Mouse (Mus musculus) heart, embryonic 16.5 days (tissue): ENCODE results near the gene Rgs19. TPM values are rescaled to one million over a fixed set of nuclear protein-coding genes. Genes with fewer than 3 reads are reported as not detected.

Experiments
- ATAC-seq: fragments of 200-750 bp; cut with Nextera tagmentation; replicated peaks from 2 replicates; pipeline ENCODE4 v1.8.0; 2017; ENCODE audit warnings: moderate number of reproducible peaks; ENCODE audit not compliant: insufficient read depth, low FRiP score; ENCODE audit errors: extremely low read depth
- H3K27ac ChIP-seq: fragments of 300-500 bp; sonication (generic); 2 replicates; pipeline ENCODE4 v1.5.1; 2014; ENCODE audit warnings: mild to moderate bottlenecking, low read length, control low read depth, moderate library complexity
- H3K27me3 ChIP-seq: fragments of 300-500 bp; sonication (generic); 2 replicates; pipeline ENCODE4 v1.6.1; 2014; ENCODE audit warnings: low read length, mixed read lengths; ENCODE audit not compliant: control insufficient read depth, insufficient read depth
- H3K36me3 ChIP-seq: fragments of 300-500 bp; sonication (generic); 2 replicates; pipeline ENCODE4 v1.6.1; 2014; ENCODE audit not compliant: control insufficient read depth, insufficient read depth
- H3K4me1 ChIP-seq: fragments of 300-500 bp; sonication (generic); 2 replicates; pipeline ENCODE4 v1.6.1; 2014; ENCODE audit warnings: low read length, mixed read lengths; ENCODE audit not compliant: control insufficient read depth, insufficient read depth
- H3K4me2 ChIP-seq: fragments of 300-500 bp; sonication (generic); 2 replicates; pipeline ENCODE4 v1.6.1; 2014; ENCODE audit warnings: low read depth, mild to moderate bottlenecking, control low read depth, low read length
- H3K4me3 ChIP-seq: fragments of 300-500 bp; sonication (generic); 2 replicates; pipeline ENCODE4 v1.5.1; 2014; ENCODE audit warnings: mild to moderate bottlenecking, control low read depth, low read length
- H3K9ac ChIP-seq: fragments of 300-500 bp; sonication (generic); 2 replicates; pipeline ENCODE4 v1.6.1; 2014; ENCODE audit warnings: low read length, control low read depth
- H3K9me3 ChIP-seq: fragments of 300-500 bp; sonication (generic); replicated peaks from 2 replicates; pipeline ENCODE4 v1.6.1; 2016; ENCODE audit warnings: low read length; ENCODE audit not compliant: control insufficient read depth
- WGBS: fragments of 180-500 bp; shearing (Covaris S2); extraction: QIAGEN DNeasy Blood & Tissue Kit; methylation state at CpG from one replicate; pipeline ENCODE4 v1.1.7; 2014; 5-methylcytosine and 5-hydroxymethylcytosine counted together
- polyA plus RNA-seq: library from polyadenylated mRNA; unstranded; fragments of >200 nt; fragmentation: Nextera tagmentation; extraction: Ambion mirVana; gene quantifications from 2 replicates; pipeline ENCODE4 v1.2.1, GENCODE M21; 2015

Rgs19 gene
- polyA plus RNA-seq, 1 experiment from 2014 or later = 40.2 TPM

DNA sequence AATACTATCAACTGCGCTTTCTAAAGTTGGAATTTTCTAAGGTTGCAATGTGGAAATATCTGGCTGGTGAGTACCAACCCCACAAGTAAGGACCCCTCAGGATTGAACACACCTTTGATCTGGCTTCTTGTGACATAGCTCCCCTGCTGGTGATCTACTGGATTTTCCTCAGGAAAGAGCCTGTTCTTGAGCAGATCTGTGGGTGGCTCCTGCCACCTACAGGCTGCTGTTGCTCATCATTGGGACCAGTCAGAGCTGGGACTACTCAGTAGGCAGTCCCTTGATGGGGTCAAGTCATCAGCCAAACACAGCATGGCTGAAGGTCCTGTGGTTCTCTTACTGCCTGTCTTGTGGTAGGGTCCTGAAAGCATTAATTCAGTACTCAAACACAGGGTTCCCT is 15.0 kb downstream of the Rgs19 start:
- Histone ChIP-seq H3K27ac (no peak overlapping the region; the same call in 1 of the 2 replicates), H3K9ac (no peak overlapping the region), H3K27me3 (no peaks in the 10 kb centered on the region), H3K36me3 (no peaks in the 10 kb centered on the region), H3K4me3 (no peak overlapping the region), H3K4me2 (no peak overlapping the region), H3K4me1 (peaks cover 14% of the 10 kb centered on the region), H3K9me3 (no peaks in the 10 kb centered on the region)
- WGBS = 35% methylated on average over 1 of the region's 1 CpGs
- ATAC-seq = peak; percentile 63

DNA sequence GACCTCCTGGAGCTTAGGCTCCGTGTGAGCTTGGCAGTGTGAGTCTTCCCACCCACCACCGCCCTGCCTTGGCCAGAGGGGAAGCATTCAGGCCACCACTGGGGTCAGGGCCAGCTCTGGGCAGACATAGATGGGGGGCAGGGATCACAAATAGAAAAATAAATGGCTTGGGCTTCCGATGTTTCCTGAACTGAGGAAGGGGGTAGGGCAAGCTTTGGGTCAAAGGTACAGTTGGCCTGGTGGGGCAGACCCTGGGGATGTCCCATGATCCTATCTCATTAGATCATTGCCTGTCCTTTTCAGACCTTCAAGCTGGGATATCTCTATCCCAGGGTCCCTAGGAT is 16.1 kb downstream of the Rgs19 start:
- Histone ChIP-seq H3K4me3 (no peak overlapping the region), H3K9ac (no peak overlapping the region), H3K4me1 (peaks cover 14% of the 10 kb centered on the region), H3K9me3 (no peaks in the 10 kb centered on the region), H3K27me3 (peaks cover 8% of the 10 kb centered on the region), H3K4me2 (no peak overlapping the region), H3K36me3 (no peaks in the 10 kb centered on the region), H3K27ac (peak overlapping the region; percentile 78)
- 46% methylated on average over 3 of the region's 3 CpGs for WGBS
- no peak for ATAC-seq

DNA sequence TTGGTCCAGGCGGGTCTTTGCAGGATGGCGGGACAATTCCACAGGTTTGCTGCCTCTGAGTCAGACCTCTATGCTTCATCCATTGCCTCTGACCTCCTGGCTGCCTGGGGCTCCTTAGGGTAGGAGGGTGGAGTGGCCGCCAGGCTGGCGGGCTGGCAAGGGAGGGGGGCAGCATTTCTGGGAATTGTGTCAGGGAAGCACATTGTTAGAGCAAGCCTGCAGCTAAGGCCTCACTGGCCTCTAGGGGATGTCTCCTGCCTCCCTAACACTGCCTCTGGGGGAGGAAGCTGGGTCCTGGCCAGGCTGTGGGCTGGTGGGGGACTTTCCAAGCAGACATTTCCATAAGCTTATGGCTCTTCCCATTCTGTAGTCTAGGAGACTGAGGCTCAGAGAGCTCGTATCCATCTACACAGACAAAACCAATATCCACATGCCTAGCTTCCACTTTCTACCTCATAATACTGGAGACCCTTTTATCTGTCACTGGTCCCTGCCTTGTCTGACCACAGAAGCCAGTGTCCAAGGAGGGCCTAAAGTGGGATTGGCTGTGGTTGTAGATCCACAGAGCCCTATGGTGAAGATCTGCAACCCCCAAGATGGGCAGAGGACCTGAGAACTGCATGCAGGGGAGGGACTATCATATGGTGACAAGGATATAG is 16.6 kb downstream of the Rgs19 start:
- WGBS = 54% methylated on average over 5 of the region's 5 CpGs
- Histone ChIP-seq H3K9me3 (no peaks in the 10 kb centered on the region), H3K4me3 (no peak overlapping the region), H3K4me2 (no peak overlapping the region), H3K36me3 (no peaks in the 10 kb centered on the region), H3K27me3 (peaks cover 13% of the 10 kb centered on the region), H3K4me1 (peaks cover 14% of the 10 kb centered on the region), H3K27ac (peak overlapping the region; percentile 78), H3K9ac (no peak overlapping the region)
- ATAC-seq = 0 out of 2 replicates have a peak, but pooled peaks have one; percentile 4

DNA sequence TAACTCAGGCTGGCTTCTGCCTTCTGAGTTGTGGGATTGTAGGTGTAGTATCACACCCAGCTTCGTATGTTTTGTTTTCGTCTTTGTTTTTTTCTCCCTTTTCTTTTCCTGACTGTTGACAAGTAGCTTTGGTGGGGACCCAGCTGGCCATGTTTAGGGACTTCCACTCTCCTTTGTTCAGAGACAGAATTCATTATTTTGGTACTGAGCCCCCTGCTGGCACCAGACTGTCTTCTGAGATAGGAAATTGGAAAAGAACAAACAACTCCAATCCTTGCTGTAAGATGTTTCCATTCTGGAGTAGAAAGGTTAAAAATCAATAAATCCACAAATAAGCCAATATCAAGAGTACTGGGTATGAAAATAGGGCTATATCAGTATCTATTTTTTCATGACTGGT is 17.4 kb downstream of the Rgs19 start:
- Histone ChIP-seq H3K9me3 (no peaks in the 10 kb centered on the region), H3K4me1 (peaks cover 16% of the 10 kb centered on the region), H3K4me3 (no peak overlapping the region), H3K36me3 (no peaks in the 10 kb centered on the region), H3K9ac (no peak overlapping the region), H3K27ac (peak overlapping the region; percentile 78), H3K4me2 (no peak overlapping the region), H3K27me3 (peaks cover 21% of the 10 kb centered on the region)
- 68% methylated on average over 2 of the region's 2 CpGs for WGBS
- ATAC-seq = no peak

DNA sequence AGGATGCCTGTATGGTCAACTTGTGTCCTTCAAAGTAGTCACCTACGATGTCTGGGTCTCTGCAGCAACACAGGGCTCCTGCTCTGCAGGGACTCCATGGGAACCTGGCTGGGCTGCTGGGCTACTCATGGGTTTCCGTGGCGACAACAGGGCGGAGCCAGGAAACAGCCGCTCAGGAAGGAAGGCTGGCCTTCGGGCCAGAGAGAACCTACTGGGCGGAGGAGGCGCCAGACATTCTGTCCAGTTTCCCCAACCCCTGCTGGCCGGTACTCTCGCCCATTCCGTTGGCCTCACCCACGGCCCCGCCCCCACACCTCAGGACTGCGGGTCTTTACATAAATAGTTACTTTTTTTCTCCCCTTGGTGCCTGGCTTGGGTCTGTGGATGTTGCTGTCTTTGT is 18.3 kb downstream of the Rgs19 start:
- H3K4me1 ChIP-seq = peaks cover 18% of the 10 kb centered on the region
- 2% methylated on average over 14 of the region's 14 CpGs for WGBS
- H3K27me3 ChIP-seq = peaks cover 31% of the 10 kb centered on the region
- H3K4me3 ChIP-seq = peak overlapping the region; percentile 24; the same call in 1 of the 2 replicates
- H3K9me3 ChIP-seq = no peaks in the 10 kb centered on the region
- peak overlapping the region; percentile 58 for H3K4me2 ChIP-seq
- H3K27ac ChIP-seq = peak overlapping the region; percentile 78
- ATAC-seq = peak; percentile 29; the same call in 1 of the 2 replicates
- H3K9ac ChIP-seq = peak overlapping the region; percentile 54
- no peaks in the 10 kb centered on the region for H3K36me3 ChIP-seq

DNA sequence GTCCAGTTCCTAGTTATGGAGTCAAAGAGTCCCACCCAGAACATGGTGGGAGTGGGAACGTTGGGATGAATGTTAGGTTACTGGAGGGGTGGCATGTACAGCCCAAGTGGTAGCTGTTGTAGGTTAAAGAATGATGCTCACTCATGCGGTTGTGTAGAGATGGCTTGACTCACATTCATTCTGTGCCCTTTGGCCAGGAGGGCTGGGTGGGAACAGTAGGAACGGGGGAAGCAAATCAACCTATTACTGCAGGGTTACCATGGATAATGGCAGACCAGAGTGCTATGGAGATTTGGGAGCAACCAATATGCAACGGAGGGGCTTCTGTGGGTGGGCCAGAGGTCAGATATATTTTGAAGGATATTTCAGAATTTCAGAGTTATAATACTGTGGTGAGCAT is 18.8 kb downstream of the Rgs19 start:
- WGBS = 77% methylated on average over 4 of the region's 4 CpGs
- no peaks in the 10 kb centered on the region for H3K9me3 ChIP-seq
- peak overlapping the region; percentile 49 for H3K27ac ChIP-seq
- no peaks in the 10 kb centered on the region for H3K36me3 ChIP-seq
- H3K4me2 ChIP-seq = peak overlapping the region; percentile 58; the same call in 1 of the 2 replicates
- peaks cover 21% of the 10 kb centered on the region for H3K4me1 ChIP-seq
- ATAC-seq = no peak
- no peak overlapping the region for H3K9ac ChIP-seq
- peaks cover 36% of the 10 kb centered on the region for H3K27me3 ChIP-seq
- no peak overlapping the region for H3K4me3 ChIP-seq

DNA sequence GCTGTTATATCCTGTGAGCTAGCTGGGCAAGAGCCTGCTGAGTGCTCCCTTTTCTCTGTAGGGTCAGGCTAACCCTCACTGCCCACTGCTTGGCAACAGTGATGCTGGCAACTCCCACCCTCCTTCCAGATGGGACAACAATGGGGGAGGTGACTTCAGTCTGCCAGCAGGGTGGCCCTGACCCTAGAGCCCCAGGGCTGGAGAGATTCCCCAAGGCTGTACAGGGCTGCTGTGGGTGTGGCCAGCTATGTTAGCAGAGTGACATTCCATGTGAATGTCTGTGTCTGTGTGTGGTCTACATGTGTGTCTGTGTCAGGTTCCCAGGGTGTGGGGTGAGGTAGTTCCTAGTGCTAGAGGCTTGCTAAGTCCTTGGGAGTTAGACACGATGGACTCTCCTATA is 20.3 kb downstream of the Rgs19 start:
- Histone ChIP-seq H3K4me1 (peaks cover 17% of the 10 kb centered on the region), H3K4me3 (no peak overlapping the region), H3K36me3 (no peaks in the 10 kb centered on the region), H3K27ac (peak overlapping the region; percentile 20; the same call in 1 of the 2 replicates), H3K4me2 (no peak overlapping the region), H3K9ac (no peak overlapping the region), H3K9me3 (no peaks in the 10 kb centered on the region), H3K27me3 (peaks cover 48% of the 10 kb centered on the region)
- WGBS = 54% methylated on average over 1 of the region's 1 CpGs
- ATAC-seq = no peak

DNA sequence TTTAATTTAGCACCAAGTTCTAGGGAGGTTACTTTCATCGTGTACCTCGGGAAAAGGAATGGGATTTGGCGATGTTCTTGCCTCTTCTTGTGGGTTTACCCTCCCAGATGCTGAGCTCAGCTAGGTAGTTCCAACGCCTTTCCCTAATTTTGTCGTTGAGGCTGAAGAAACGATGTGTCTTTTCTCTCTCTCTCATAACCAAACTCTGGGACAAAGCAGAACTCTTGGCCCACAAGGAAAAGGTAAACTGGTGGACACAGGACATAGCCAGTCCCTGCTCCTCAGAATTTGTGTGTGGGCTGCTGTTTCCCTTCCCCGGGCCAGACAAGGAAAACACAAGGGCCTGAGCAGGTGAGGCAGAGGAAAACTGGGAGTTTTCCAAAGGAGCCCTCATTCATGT is 21.8 kb downstream of the Rgs19 start:
- H3K9me3 ChIP-seq = no peaks in the 10 kb centered on the region
- no peak overlapping the region for H3K9ac ChIP-seq
- peaks cover 49% of the 10 kb centered on the region for H3K27me3 ChIP-seq
- H3K4me1 ChIP-seq = peaks cover 17% of the 10 kb centered on the region
- no peaks in the 10 kb centered on the region for H3K36me3 ChIP-seq
- ATAC-seq = no peak
- 24% methylated on average over 7 of the region's 7 CpGs for WGBS
- peak overlapping the region; percentile 70 for H3K4me2 ChIP-seq
- H3K27ac ChIP-seq = peak overlapping the region; percentile 60
- no peak overlapping the region for H3K4me3 ChIP-seq

DNA sequence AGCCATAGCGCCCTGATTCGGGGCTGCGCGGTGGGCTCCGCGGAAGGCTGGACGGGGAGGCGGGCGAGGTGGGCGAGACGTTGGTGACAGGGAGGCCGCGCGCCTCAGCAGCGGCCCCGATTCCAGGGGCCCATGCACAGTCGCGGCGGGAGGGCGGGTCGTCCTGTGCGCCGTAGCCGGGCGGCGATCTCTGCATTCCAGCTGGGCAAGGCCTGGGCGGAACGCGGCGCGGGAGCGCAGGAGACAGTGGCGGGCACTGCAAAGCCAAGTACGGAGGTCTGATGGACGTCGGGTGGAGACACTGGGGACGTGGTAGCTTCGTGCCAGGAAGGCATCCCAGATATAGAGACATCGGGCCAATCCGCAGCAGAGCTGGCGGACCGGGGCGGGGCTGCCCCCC is 22.5 kb downstream of the Rgs19 start, which contains the start of gene Sox18:
TSS of gene Sox18 (minus strand) at position 315 of the 400 bp plus-strand sequence.
- H3K27me3 ChIP-seq = peaks cover 49% of the 10 kb centered on the region
- under 1% methylated on average over 41 of the region's 43 CpGs for WGBS
- ATAC-seq = peak; percentile 53
- no peaks in the 10 kb centered on the region for H3K9me3 ChIP-seq
- peak within 1 kb of the TSS; percentile 72 for H3K9ac ChIP-seq
- H3K36me3 ChIP-seq = no peaks in the 10 kb centered on the region
- H3K4me2 ChIP-seq = peak within 1 kb of the TSS; percentile 70
- H3K27ac ChIP-seq = peak within 1 kb of the TSS; percentile 60
- H3K4me1 ChIP-seq = peaks cover 17% of the 10 kb centered on the region
- peak within 1 kb of the TSS; percentile 60 for H3K4me3 ChIP-seq
